Mouse (Mus musculus): ENCODE results near the gene Ppp6r1. TPM values are rescaled to one million over a fixed set of nuclear protein-coding genes. Genes with fewer than 3 reads are reported as not detected.

Gene Ppp6r1
- polyA plus RNA-seq, 1 experiment: 23.5 TPM

DNA sequence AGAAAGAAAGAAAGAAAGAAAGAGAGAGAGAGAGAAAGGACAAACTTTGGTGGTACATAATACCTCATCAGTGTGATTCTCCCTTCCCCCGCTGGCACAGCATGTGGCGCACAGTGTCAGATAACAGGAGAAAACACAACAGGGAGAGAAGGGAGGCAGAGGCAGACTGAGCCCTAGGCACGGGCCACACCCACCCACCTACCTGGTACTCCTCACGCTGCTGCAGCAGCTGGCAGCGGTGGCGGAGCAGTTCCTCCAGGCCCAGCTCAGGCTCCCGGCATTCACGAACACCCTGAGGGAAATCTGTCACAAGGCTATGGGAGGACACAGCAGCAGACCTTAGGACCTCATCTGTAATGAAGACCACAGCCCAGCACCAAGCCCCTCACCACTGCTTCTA lies 4.4 kb upstream of the Ppp6r1 start:
- H3K4me1 ChIP-seq (ENCODE audit: control insufficient read depth): peaks cover 36% of the 10 kb centered on the region
- H3K27me3 ChIP-seq (ENCODE audit: control insufficient read depth): no peaks in the 10 kb centered on the region
- H3K4me3 ChIP-seq (replicated peaks): no peak overlapping the region
- no peak for TF ChIP-seq TAL1 (IDR thresholded peaks at IDR 0.05; ENCODE audit: low read length)
- no peak for TF ChIP-seq GATA1 (IDR thresholded peaks at IDR 0.05; ENCODE audit: low read length)
- H3K9me3 ChIP-seq (ENCODE audit: control insufficient read depth, low read length): no peaks in the 10 kb centered on the region
- peaks cover 58% of the 10 kb centered on the region for H3K36me3 ChIP-seq (ENCODE audit: control insufficient read depth)

DNA sequence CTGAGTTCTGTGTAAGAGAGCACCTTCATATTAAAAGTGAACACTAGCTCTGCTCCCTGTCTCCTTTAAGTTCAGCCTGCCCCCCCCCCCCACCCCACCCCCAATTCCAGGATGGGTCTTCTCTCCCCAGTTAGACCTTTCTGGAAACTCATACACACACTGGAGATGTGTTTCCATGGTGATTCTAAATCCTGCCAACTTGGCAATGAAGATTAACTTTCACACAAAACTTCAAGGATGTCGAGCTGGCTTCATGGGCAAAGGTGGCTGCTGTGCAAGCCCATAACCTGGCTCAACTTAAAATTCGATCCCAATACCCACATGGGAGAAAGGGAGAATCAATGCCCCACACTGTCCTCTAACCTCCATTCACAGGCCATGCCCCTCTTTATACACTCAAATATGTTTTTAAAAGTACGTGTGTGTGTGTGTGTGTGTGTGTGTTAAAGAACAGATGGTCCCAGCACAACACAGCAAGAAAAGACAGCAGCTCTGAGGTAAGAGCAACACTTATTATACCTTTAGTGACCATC lies 1.2 kb upstream of the Ppp6r1 start:
- H3K27me3 ChIP-seq (ENCODE audit: control insufficient read depth): no peaks in the 10 kb centered on the region
- peak overlapping the region; percentile 83 for H3K4me3 ChIP-seq (replicated peaks)
- no peak for TF ChIP-seq TAL1 (IDR thresholded peaks at IDR 0.05; ENCODE audit: low read length)
- TF ChIP-seq GATA1 (IDR thresholded peaks at IDR 0.05; ENCODE audit: low read length): no peak
- peaks cover 61% of the 10 kb centered on the region for H3K4me1 ChIP-seq (ENCODE audit: control insufficient read depth)
- peaks cover 60% of the 10 kb centered on the region for H3K36me3 ChIP-seq (ENCODE audit: control insufficient read depth)
- H3K9me3 ChIP-seq (ENCODE audit: control insufficient read depth, low read length): no peaks in the 10 kb centered on the region

DNA sequence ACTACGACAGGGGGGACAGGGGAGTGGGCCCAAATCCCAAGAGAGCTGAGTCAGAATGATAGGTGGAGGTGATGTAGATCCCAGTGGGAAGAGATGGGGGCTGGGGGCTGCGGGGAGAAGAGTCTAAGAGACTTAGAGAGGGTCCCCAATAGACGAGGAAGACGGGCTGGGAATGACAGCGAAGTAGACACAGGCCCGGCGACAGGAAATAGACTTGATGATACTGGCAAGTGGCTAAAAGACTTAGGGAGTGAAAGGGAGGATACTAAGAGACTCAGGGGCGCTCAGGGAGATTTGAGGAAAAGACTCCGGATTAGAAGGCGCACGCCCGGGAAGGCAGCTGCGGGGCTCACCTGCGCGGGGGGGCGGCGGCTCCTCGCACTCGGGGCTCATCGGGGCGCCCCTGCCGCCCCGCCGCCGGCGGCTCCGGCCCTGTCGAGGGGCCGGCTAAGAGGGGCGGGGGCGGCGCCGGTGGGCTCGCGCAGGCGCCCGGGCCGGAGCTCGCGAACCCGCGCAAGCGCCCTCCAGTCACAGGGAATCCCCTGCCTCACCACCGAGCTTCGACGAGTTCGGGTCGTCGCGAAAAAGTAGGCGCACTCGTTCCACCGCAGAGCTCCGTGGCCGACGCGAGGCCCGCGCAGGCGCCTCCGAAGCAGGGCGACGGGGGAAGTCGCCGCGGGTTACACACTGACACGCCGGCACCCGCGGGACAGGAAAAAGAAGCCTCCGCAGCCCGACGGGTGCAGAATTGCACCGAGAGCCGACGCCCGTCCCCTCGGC lies 501 bp downstream of the Ppp6r1 start:
- Histone ChIP-seq H3K36me3 (ENCODE audit: control insufficient read depth) (peaks cover 64% of the 10 kb centered on the region), H3K4me1 (ENCODE audit: control insufficient read depth) (peaks cover 68% of the 10 kb centered on the region), H3K27me3 (ENCODE audit: control insufficient read depth) (no peaks in the 10 kb centered on the region), H3K9me3 (ENCODE audit: control insufficient read depth, low read length) (no peaks in the 10 kb centered on the region), H3K4me3 (replicated peaks) (peak overlapping the region; percentile 83)
- TF ChIP-seq TAL1 (IDR thresholded peaks at IDR 0.05; ENCODE audit: low read length): no peak

DNA sequence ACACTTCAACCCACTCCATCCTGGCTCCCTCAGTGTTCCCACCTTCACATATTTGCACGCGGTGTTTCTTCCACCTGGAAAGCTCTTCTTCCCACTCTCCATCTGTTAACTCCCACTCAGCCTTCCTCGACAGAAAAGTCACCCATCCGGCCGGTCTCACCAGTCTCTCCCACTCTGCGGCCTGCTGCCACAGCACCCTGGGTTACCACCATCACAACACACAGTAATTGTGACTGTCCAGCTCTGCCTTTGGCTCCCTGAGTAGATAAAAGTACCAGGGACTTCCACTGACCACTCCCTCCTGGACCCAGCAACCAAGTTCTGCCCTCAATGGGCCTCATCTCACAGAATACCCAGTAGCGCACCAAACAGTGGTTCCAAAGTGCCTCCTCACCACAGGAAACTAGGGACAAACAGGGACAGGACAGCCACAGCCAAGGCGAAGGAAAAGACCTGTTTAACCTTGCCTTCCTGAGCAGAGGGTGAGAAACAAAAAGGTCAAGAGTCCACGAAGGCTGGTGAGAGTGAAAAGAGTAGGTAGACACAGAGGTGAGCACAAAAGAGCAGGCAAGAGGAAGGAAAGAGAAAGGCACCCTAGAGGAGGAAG lies 1.2 kb downstream of the Ppp6r1 start:
- Histone ChIP-seq H3K36me3 (ENCODE audit: control insufficient read depth) (peaks cover 67% of the 10 kb centered on the region), H3K4me3 (replicated peaks) (peak overlapping the region; percentile 83), H3K4me1 (ENCODE audit: control insufficient read depth) (peaks cover 70% of the 10 kb centered on the region), H3K9me3 (ENCODE audit: control insufficient read depth, low read length) (no peaks in the 10 kb centered on the region), H3K27me3 (ENCODE audit: control insufficient read depth) (no peaks in the 10 kb centered on the region)
- TF ChIP-seq TAL1 (IDR thresholded peaks at IDR 0.05; ENCODE audit: low read length) (no peak), GATA1 (IDR thresholded peaks at IDR 0.05; ENCODE audit: low read length) (no peak)

DNA sequence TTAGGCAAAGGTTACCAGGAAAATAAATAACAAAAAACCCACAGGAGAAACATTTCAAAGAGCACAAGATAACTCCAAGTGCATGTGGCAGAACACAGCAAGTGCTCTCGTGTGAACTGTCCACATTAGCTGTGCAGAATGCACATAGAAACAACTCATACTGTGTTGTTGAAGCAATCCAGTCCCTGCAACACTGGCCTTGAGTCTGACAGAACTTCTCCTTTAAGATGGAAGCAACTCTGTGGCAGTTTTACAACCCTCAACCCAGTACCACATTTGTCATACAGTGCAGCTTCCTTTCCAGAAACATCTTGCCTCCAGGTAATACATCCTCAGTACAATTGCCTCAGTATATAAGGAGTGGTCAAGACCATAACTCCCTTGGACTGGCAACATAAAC lies 2.0 kb downstream of the Ppp6r1 start:
- TF ChIP-seq GATA1 (IDR thresholded peaks at IDR 0.05; ENCODE audit: low read length) (no peak), TAL1 (IDR thresholded peaks at IDR 0.05; ENCODE audit: low read length) (no peak)
- Histone ChIP-seq H3K4me3 (replicated peaks) (peak overlapping the region; percentile 83), H3K27me3 (ENCODE audit: control insufficient read depth) (no peaks in the 10 kb centered on the region), H3K4me1 (ENCODE audit: control insufficient read depth) (peaks cover 74% of the 10 kb centered on the region), H3K9me3 (ENCODE audit: control insufficient read depth, low read length) (no peaks in the 10 kb centered on the region), H3K36me3 (ENCODE audit: control insufficient read depth) (peaks cover 68% of the 10 kb centered on the region)

DNA sequence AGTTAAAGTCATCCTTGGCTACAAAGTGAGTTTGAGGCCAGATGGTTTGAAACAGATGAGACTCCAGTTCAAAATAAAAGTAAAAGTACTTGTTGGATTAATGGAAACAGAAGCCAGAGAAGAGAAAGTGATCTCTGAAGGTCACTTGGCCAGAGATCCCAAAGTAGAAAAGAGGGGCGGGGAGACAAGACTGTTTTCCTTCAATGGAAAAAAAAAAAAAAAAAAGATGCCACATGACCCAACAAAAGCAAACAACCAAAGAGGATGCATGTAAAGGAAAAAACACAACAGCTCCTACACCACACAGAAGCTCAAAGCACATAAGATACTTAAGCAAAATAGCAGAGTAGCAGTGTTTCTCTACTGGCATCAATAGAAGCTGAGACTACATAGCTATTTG lies 2.9 kb downstream of the Ppp6r1 start:
- Histone ChIP-seq H3K36me3 (ENCODE audit: control insufficient read depth) (peaks cover 68% of the 10 kb centered on the region), H3K27me3 (ENCODE audit: control insufficient read depth) (no peaks in the 10 kb centered on the region), H3K4me1 (ENCODE audit: control insufficient read depth) (peaks cover 78% of the 10 kb centered on the region), H3K9me3 (ENCODE audit: control insufficient read depth, low read length) (peaks cover 6% of the 10 kb centered on the region), H3K4me3 (replicated peaks) (no peak overlapping the region)
- no peak for TF ChIP-seq GATA1 (IDR thresholded peaks at IDR 0.05; ENCODE audit: low read length)
- no peak for TF ChIP-seq TAL1 (IDR thresholded peaks at IDR 0.05; ENCODE audit: low read length)

DNA sequence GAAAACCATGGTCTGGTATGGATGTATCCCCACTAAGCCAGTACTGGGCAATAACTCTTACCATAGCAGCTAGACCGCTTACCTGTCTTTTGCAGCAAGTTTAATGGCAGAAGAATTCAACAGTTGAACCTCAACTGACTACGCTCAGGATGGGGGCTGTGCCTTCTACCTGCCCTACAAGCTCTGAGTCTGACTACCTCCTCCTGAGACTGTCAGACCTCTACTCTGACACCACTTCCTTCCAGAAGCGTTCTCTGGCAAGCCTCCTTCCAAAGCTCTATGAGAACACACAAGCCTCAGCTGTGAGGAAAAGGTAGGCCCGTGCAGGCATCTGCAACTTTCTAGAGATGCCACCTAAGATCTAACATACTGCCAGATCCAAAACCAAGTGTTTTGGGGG lies 3.4 kb downstream of the Ppp6r1 start:
- H3K4me3 ChIP-seq (replicated peaks): no peak overlapping the region
- H3K4me1 ChIP-seq (ENCODE audit: control insufficient read depth): peaks cover 75% of the 10 kb centered on the region
- no peaks in the 10 kb centered on the region for H3K27me3 ChIP-seq (ENCODE audit: control insufficient read depth)
- peaks cover 67% of the 10 kb centered on the region for H3K36me3 ChIP-seq (ENCODE audit: control insufficient read depth)
- H3K9me3 ChIP-seq (ENCODE audit: control insufficient read depth, low read length): peaks cover 9% of the 10 kb centered on the region
- no peak for TF ChIP-seq GATA1 (IDR thresholded peaks at IDR 0.05; ENCODE audit: low read length)
- TF ChIP-seq TAL1 (IDR thresholded peaks at IDR 0.05; ENCODE audit: low read length): no peak

DNA sequence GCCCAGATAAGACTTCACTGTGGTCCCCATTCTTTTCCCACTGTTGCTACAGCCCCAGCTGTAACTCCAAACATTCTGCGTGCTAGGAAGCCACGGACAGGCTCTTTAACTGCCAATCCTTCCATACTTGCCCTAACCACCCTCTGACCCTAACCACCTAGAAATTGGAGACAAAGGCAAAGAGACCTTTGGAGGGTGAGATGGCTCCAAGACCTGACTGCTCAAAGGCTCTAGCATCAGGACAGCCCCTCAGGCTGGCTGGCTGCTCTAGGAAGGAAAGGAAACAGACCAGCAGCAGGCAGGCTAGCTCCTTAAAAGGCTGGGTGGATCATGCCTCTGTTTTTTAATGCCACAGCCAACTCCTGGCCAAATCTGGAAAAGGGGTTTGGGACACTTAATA lies 4.6 kb downstream of the Ppp6r1 start:
- Histone ChIP-seq H3K4me3 (replicated peaks) (no peak overlapping the region), H3K36me3 (ENCODE audit: control insufficient read depth) (peaks cover 72% of the 10 kb centered on the region)
- TF ChIP-seq TAL1 (IDR thresholded peaks at IDR 0.05; ENCODE audit: low read length) (no peak), GATA1 (IDR thresholded peaks at IDR 0.05; ENCODE audit: low read length) (no peak)

DNA sequence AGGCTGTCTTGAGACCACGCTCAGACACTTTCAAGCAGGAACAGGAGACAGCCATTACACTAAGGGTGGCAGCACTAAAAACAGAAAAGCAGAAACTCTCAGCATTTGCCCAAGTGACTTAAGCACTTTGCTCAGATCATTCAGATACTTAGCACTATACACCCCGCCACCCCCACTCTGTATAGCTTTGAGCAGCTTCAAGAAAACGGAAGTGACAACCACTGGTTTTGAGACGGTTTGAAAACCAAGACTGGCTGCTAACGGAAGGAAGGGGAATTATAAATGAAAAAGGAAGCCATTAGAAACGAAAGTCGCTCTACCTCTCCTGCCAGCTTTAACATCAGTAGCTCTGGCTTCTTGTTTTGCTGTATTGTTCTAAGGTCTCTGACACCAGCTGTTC lies 5.0 kb downstream of the Ppp6r1 start:
- TF ChIP-seq GATA1 (IDR thresholded peaks at IDR 0.05; ENCODE audit: low read length) (no peak), TAL1 (IDR thresholded peaks at IDR 0.05; ENCODE audit: low read length) (no peak)
- H3K27me3 ChIP-seq (ENCODE audit: control insufficient read depth): no peaks in the 10 kb centered on the region
- peaks cover 63% of the 10 kb centered on the region for H3K4me1 ChIP-seq (ENCODE audit: control insufficient read depth)
- H3K36me3 ChIP-seq (ENCODE audit: control insufficient read depth): peaks cover 72% of the 10 kb centered on the region
- peaks cover 14% of the 10 kb centered on the region for H3K9me3 ChIP-seq (ENCODE audit: control insufficient read depth, low read length)
- no peak overlapping the region for H3K4me3 ChIP-seq (replicated peaks)

More for the DNA sequence above, 4.6 kb downstream of the Ppp6r1 start:
- Histone ChIP-seq H3K9me3 (ENCODE audit: control insufficient read depth, low read length) (peaks cover 14% of the 10 kb centered on the region), H3K4me1 (ENCODE audit: control insufficient read depth) (peaks cover 63% of the 10 kb centered on the region), H3K27me3 (ENCODE audit: control insufficient read depth) (no peaks in the 10 kb centered on the region)
